Mouse (Mus musculus): Measurements from ENCODE around the gene Sema6d.

- TF ChIP-seq CTCF (IDR thresholded peaks at IDR 0.05; ENCODE audit: low read depth) = no peak
- no peak for TF ChIP-seq EP300 (IDR thresholded peaks at IDR 0.05; ENCODE audit: low read depth)
Measured at GRCm38 (mm10) chr2:124657358-124657757, 567.6 kb downstream of the Sema6d start.
